Mouse (Mus musculus) E14TG2a.4 (cell line): Measurements from ENCODE around the gene Gm49366.

ENCODE experiments used
- CTCF ChIP-seq: conservative IDR thresholded peaks from 2 replicates; pipeline ENCODE4 v1.5.1; 2014; ENCODE audit warnings: low read length
- NANOG ChIP-seq: IDR thresholded peaks from 2 replicates; pipeline ENCODE4 v1.6.1; 2014; ENCODE audit warnings: borderline replicate concordance, low read length, mixed read lengths
- POU5F1 ChIP-seq: IDR thresholded peaks from 2 replicates; pipeline ENCODE4 v1.6.1; 2014; ENCODE audit warnings: low read length, borderline replicate concordance

DNA sequence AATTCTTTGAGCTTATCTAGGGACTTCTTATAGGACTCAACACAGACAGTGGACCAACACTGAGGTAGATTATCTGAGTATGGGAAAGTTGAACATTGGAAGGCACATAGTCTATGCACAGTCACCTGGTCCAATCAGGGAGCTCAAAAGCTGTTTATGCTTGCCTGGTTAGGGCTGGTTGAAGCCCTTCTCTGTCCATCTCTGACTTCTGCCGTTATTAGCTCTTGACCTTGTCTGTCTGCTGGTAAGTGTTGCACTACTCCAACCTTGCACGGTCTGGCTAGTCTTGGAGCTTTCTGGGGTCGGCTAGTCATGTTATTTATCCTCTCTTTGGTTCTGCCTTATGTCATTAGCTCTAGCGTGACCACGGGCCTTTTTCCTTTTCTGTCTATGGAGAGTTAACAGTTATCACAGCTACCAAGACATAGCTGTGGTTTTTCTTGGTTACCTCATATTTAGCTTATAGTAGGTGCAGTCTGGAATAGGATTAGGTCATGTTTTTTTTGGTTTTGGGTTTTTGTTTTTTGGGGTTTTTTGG is 13.3 kb downstream of the Gm49366 start, which contains the start of gene Acot3:
- no peak for TF ChIP-seq CTCF
- no peak for TF ChIP-seq POU5F1
- no peak for TF ChIP-seq NANOG
